Mouse (Mus musculus) heart, adult 9 months (tissue): Measurements from ENCODE around the gene Tmem200a.

Experiments used
- DNase-seq, 2 experiments: peaks; one replicate each; pipeline ENCODE4 v3.0.0; 2022; ENCODE audit warnings: low spot score in 2 of 2

The Tmem200a gene

DNA sequence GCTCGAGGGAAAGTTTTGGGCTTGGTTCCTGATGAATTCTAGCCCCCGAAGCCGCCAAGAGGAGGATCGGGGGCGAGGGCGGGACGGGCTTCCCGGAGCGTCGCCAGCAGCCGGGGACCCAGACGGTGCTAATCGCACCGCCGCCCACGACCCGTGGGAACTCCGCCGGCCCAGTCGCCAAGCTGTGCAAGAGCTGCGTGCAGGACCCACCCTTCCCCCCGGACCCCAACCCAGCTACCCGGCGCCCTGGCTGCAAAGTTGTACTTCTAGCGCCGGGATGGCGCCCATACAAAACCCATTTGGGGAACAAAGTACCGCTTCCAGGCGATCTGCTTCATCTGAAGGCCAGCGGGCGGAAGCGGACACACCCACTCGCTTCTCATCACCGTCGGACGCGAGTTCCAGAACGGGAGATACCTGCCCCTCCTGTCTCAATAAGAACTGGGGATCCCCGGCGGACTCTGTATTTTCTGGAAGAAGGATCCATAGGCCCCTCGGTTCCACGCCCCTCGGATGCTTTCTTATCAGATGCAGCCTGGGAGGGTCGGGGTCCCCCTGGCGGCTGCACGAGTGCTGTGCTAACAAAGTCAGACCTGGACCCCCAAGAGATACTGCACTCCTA is at the start of gene Tmem200a:
TSS of gene Tmem200a (minus strand) at position 532 of the 622 bp plus-strand sequence.
- peak in 1 of 2 experiments; percentile 1 for DNase-seq

DNA sequence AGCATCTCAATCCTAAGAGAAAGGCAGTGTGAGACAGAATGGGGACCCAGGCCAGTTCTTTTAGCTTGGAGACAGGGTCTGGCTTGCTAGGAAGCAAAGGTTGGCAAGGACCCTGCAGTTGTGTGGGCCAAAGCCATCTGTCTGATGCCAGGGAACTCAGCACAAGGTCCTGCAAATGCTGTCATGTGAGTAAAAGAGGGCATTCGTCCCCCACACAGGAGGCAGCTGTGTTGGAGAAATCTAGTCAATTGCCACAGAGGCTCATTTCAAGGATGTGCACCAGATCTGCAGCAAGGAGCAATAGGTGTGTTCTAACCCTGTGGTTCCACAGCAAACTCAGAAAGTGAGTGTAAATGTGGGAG is 41.0 kb upstream of the Tmem200a start:
- DNase-seq = no peak

DNA sequence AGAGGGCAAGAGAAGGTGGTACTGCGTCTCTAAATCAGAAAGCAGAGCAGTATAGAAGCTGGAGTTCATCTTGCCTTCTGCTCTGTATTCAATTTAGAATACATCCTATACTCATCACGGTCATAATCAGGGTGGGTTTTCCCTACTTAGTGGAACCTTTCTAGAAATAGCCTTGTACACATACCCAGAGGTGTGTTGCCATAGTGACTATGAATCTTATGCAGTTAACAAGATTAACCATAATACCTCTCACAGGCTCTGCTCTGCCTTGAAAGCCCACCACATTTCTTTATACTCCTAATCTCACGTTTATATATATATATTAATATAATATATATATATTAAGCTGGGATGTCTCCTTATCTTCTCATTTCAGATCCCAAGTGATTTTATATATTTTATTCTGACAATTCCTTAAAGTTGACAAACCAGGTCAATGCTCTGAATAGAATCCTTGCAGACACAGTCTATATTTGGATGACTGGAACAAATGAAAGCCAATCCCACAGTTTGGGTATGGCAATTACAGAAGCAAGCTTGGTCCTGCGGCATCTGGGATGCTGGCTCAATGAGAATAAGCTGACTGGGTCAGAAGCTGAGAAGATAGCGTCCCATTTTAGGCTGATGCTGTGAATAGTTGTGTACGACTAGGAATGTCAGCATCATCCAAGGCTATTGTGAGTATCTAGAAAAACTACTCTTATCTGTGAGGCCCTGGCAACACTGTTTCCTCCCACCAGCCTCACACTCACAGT is 40.4 kb upstream of the Tmem200a start:
- DNase-seq = no peak

DNA sequence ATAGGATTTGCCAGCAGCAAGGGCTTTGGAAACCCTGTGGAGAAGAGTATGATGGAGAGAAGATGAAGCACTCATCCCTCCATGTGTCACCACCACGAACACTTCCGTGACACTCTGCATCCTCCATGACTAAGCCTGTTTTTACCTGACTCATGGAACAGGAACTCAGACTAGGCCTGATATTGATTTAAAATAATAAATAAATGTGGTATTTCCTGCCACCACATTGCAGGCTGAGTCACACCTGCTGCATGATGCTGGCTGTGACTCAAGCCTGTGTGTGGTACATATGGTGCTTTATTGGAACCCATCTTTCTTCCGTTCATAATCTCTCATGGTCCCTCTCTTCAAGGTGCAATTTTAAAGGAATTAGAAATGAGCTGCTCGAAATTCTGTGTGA is 35.6 kb upstream of the Tmem200a start:
- DNase-seq = no peak

DNA sequence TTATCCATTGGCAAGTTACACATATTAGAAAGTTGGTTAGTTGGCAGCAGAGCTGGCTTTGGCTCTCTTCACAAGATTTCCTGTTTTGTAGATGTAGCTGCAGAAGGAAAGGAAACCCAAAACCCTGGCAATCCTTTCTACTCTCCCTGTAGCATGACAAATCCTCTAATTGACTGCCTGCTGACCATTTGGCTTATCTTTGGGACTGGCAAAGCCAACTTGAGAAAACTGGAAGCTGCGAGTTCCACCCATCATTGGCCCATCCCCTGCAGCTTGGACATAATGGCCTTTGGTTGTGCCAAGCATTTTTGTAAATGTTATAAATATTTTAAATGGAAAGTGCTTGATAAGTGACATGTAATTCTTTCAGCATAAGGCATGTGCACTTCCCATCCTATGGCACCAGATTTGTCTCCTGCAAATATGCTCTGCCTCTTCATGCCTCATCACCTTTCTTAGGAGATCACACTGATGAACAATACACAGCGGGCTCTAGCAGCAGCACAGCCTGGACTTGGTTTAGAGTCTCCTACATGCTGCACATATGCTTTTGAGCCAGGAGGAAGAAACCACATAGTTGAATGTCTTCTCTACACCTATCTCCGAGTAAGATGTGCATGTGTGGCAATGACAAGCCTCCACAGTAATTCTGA is 24.6 kb upstream of the Tmem200a start:
- no peak for DNase-seq

DNA sequence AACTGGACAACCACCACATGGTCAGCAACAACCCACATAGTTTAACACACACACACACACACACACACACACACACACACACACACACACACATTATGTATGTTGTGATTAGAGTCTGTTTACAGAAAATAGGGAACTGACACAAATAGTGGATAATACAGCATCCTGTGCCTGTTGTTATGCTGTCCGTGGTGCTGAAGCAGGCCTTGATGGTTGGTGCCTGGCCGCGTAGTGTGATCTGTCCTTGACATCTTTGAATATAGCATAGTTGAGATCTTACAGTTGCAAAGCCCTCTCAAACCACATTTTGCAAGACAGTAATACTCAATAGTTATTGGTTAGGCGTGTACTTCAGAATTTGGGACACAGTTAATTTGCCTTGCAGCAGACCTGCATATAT is 3.2 kb upstream of the Tmem200a start:
- DNase-seq = no peak

DNA sequence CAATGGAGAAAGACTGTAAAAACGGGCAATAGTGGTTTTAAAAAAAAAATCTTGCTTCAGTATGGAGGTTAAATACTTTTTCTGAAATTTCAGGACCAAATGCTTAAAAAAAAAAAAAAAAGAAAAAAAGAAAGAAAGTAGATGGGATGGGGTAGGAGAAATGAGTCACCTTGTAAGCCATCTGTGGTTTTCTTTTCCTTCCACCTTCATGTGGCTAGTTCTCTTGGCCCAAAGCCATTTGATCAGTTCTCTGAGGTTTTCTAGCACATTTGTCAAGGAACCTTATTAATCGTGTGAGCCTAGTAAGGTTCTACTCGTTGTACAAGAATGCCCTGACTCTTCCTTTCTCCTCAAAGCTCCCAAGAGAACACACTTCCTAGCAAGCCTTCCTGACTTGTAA is 826 bp upstream of the Tmem200a start:
- no peak for DNase-seq

DNA sequence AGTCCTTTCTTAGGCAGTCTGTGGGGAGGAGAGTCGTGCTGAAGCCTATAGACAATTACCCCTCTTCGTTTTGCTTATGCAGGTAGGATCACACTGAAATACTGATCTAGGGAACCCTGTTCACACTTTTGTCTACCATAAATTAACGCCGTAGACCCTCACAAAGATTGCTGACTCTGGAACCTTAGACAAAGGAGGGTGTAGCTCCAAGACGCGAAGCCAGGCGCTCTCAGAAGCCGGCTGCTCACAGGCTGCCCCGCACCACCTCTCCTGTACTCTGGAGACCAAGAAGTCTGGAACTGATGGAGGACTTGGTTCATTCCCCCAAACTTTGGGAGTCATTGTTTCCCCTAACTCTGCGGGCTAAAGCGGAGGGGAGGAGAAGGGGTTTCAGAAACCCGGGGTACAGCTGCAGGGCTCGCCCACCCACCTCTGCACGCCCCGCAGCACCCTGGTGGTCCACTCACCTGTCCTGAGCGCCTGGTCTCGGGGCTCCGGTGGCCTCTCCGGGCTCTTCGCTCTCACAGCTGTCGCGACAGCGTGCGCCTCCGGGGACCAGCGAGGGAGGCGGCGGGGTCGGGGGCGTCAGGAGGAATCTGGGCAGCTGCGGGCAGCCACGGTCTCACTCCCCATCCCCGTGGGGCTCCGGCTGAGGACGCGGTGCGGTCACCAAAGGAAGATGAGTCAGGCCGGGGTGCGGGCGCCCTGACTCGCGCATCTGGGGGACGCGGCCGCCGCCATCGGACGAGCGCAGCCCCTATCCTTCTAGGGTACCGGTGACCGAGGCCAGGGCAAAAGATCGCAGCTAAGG is 976 bp downstream of the Tmem200a start, which contains the start of gene Gm9767:
TSS of gene Gm9767 (plus strand) at position 585 of the 811 bp plus-strand sequence.
- DNase-seq = no peak

DNA sequence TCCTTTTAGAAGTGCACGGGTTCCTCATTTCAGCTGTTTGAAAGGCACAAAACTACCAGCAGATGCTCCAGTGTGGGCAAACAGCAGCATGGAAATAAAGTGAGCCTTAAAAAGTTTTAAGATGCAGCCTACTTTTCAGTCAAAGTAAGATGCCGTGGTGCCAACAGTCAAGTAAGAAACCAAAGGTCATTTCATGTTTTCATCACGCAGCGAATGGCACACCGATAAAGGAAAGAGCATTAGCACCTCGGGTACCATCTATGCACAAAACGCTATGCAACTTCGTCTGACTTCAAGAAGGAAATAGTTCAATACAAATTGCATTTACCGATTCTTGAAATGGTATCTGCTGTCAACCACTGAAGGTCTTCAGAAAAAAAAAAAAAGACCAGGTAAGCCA is 1.9 kb downstream of the Tmem200a start:
- DNase-seq = no peak

DNA sequence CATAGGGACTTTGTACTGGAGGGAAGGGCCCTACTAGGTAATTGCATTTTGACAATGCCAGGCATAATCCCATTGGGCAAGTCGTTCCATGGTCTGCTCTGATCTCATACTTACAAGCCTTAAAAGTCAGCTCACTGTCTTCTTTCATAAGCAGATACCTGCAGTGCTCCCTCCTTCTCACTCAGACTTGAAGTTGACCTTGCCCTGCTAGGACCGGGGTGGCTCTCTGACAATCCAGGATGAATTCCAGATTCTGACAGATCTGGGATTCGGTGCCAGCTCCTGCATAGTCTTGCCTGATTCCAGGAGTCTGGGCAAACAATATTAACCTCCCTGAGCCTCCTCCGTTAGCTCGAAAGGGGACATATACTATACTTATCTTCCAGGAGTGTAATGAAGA is 6.9 kb downstream of the Tmem200a start:
- DNase-seq = no peak

DNA sequence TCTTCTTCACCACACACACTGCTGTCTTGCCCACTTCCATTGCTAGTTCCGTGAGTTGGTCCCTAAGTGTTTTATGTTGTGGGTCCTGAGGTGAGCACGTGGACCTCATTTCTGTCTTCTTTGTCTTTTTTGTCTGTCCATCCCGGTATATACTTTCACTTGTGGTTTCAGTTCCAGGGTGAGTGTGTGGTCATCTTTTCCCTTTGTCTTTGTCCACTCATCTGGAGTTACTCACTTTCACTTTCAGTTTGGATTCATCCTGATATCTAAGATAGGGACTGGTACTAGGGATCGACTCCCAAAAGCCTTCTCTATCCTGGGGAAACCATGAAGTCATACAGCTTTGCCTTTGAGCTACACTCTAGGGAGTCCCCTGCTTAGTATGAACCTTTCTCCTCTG is 15.8 kb downstream of the Tmem200a start:
- DNase-seq = no peak

DNA sequence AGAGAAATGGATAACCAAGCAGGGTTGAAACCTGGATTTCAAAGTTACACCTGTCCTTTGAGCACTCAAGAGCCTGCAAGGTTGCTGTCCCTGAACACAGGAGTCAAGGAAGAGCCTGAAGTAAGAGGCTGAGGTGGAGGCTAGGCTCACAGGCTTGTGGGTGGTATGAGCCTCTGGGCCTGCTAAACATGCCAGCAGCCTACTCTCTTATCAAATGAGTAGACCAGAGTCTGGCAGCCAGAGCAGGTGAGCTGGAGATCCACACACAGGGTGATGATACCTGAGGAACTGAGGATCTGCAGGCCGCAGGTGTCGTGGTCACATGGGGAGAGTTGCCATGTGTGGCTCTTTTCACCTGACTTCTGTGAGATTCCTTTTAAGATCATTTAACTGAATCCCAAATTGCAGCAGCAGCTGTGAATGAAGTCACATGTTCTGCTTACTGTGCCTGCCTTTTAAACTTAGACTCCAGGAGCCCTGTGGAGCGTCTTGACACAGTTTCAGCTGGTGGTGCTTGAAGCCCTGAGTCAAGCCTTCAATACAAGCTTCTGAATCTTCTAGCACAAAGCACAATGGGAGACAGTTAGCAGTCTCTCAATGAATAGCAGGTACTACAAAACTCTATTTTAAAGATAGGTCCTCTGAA is 19.1 kb downstream of the Tmem200a start:
- DNase-seq = no peak

DNA sequence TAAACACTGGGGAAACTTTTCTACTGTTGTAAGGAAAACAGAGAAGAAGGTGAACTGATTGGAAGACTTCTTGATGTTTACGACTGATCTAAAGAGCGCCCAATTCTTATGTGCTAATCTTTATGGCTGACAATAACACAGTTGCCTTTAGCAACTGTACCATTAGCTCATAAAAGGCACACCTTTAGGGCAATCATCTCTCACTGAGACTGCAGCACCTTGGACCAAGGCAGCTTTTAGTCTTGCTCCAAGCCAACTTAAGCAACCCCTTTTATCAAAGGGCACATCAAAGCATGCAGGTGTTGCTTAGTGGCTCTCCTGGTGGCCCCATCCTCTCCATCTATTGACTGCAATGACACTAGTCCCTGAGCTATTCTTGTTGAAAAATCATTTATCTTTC is 27.7 kb downstream of the Tmem200a start:
- DNase-seq = no peak

DNA sequence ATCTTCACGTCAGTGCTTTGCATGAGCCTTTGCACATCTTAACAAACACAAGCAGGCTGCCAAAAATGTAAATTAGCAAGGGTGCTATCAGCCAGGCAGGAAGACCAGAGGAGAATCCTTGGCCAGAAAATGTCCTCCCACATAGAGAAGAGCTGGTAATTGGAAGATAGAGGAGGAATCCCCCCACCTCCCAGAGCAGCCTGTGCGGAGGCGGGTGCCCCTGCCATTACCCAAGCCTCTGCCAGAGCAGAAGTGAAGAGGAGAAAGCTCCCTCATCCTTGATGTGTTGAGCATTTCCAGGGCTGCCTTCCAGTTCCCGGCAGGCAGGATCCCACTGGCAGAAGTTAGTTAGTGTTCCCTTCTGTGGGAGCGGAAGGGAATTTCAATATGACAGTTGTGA is 43.9 kb downstream of the Tmem200a start:
- DNase-seq = peak in 1 of 2 experiments; percentile 1

DNA sequence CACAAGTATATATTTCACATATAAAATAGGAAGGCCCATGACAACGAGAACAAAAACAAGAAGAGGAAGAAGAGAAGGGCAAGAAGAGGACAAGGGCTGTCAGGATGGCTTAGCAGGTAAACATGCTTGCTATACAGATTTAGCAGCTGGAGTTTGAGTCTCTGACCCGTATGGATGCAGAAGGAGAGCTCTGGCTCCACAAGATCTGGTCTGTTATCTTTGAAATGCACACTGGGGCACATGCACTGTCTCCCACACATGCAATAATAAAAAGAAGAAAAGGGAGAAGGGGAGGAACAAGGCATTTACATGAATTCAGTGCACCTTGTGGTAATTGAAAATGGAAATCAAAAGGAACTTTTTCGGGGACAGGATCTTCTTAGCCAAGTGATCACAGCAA is 60.1 kb downstream of the Tmem200a start:
- DNase-seq = no peak

DNA sequence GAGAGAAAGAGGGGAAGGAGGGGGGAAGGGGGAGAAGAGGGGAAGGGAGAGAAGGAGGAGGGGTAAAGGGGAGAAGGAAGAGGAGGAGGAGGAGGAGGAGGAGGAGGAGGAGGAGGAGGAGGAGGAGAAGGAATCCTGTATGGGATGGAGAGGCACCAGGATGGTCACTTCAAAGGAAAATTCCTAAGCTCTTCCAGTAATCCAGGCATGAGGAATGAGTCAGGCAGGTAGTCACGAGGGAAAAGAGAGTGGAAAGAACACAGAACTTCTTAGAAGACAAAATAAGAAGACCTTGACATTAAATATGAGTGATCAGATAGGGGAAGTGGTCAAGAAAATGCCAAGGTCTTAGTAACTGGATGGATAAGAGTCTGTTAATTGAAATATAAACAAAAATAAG is 64.6 kb downstream of the Tmem200a start:
- no peak for DNase-seq

DNA sequence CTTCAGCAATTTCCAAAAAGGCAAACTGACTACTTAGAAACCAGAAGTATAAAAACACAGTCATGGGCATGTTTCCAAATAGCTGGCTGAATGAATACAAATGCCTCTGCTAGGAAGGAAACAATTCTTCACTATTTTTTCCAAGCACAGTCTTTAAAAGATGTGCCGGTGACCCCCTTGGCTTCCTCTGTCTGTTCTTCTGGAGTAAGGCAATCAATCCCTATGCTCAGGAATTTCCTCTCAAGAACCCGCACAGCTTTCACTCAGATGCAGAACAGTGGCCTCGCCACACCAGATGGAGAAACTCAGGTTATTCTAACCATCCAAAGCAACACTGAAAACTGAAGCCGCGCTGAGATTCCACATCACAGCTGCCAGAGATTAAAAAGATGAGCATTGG is 69.9 kb downstream of the Tmem200a start:
- DNase-seq = no peak

DNA sequence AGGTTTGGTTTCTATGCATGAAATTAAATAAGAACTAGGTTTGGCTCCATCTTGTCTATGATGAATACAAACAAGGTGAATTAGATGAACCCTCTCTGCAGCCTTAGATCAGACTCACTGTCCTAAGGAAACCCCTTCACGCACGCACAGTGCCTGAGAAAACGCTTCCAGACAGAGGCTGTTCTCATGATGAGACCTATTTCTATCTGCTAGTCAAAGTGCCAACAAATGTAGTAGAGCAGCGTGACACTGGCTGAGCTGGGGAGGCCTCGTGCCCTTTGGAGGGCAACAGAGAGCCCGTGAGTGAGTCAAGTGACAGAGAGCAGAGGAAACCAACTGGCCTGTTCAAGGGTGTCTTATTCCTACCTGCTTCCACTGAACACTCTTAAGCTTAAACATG is 73.4 kb downstream of the Tmem200a start:
- no peak for DNase-seq

DNA sequence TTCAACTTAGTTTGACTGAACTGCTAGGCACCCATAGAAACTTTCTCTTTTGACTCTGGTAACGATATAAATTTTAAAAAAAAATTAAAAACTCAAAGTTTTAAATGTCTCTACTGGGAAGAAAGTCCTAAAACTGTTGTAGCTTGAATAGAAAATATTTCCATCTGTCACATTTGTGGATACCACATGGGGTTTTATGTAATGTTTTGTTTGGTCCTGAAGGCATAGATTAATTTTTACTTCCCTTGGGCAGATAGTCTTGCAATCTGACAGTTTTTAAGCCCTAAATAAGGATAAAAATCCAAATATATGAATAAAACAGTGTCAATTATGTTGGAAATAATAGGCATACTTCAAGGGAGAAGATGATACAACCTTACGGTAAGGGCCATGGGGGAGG is 78.0 kb downstream of the Tmem200a start:
- no peak for DNase-seq

DNA sequence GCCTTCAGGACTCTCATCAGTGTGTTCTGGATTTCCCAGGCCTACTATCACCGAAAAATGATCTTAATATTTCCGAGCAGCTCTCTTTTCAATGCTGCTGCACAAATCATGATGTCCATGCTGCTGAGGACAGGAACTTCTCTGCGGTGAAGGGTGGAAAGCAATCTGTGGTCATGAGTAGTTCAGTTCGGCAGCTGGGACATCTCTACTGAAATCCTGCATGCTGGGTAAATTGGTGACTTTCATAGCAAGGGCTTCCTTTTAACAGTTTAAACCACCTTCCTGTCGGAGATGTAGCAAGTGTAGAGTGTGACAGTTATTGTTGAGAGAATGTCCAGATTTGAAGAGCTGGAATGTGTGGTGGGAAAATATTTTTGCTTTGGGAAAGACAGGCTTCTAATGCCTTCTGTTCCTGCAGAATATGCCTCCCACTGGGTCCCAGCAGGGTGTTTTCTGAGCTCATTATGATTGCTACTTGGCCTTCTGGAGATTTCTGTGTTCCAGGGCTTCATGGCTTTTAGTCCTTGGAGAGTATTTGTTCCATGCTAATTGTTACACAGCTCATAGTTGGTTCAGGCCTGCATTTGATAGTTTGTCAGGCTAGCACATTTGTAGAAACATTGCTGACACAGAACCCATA is 79.4 kb downstream of the Tmem200a start:
- peak; percentile 2 to 50 for DNase-seq

DNA sequence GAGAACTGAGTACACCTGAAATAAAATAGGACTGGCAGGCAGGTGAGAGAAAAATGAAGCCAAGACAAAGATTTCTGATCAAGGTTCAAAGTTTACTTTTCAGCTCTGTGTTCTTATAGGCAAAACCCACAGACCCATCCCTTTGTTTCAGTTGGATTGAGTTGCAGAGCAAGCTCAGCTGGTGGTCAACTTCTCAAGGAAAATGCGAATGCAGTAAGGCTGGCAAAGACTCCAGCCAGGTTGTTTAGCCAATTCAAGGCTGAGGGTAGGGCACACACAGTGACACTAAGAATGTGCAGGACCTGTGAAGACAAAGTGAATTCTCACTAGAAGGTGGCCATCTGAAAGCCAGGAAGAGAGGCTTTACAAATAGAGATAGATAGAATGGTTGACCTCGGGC is 94.8 kb downstream of the Tmem200a start:
- no peak for DNase-seq
